Mouse (Mus musculus): Measurements from ENCODE around the gene Vwf. TPM values are rescaled to one million over a fixed set of nuclear protein-coding genes. Genes with fewer than 3 reads are reported as not detected.
A peak's percentile ranks its signal among the peaks of the same experiment; 100 is the strongest.

The Vwf gene
- polyA plus RNA-seq, 1 experiment, result 3.2 TPM

DNA sequence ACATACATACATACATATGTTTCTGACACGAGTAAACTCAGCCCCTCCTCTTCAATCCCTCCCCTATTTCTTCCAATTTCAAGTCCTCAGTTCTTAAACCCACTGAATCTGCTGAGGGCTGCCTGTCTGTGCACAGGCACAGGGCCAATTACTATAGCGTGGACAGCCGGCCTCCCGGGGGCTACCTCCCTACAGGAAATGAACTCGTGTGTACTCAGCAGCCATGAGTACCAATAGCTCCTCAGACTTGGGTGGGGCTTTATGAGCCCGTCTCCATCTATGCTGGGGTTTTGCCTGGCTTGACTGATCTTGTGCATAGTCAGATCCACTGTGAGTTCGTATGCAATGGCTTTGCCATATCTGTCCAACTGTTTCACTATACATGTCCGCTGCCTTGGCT, 7.2 kb upstream of the Vwf start:
- H3K4me3 ChIP-seq (ENCODE audit: low read depth, low read length), result no peak overlapping the region
- TF ChIP-seq CTCF (IDR thresholded peaks at IDR 0.05; ENCODE audit: low read depth, low read length), result no peak
- no peak for TF ChIP-seq POLR2A (IDR thresholded peaks at IDR 0.05; ENCODE audit: insufficient read depth, low read length)
- no peak for TF ChIP-seq EP300 (IDR thresholded peaks at IDR 0.05; ENCODE audit: insufficient read depth, low read depth, low read length)
- peaks cover 4% of the 10 kb centered on the region for H3K4me1 ChIP-seq (ENCODE audit: control insufficient read depth, insufficient read depth, low read length)
- H3K9ac ChIP-seq (ENCODE audit: low read depth, poor library complexity, severe bottlenecking), result no peak overlapping the region
- H3K36me3 ChIP-seq (ENCODE audit: control insufficient read depth, insufficient read depth, low read length, poor library complexity, severe bottlenecking), result no peaks in the 10 kb centered on the region
- H3K27ac ChIP-seq (ENCODE audit: insufficient read depth, low read length), result no peak overlapping the region
- no peaks in the 10 kb centered on the region for H3K27me3 ChIP-seq (ENCODE audit: control insufficient read depth, insufficient read depth, low read length, poor library complexity, severe bottlenecking)
- H3K9me3 ChIP-seq (replicated peaks; ENCODE audit: control insufficient read depth, insufficient read depth, low read length, poor library complexity, severe bottlenecking), result no peaks in the 10 kb centered on the region

DNA sequence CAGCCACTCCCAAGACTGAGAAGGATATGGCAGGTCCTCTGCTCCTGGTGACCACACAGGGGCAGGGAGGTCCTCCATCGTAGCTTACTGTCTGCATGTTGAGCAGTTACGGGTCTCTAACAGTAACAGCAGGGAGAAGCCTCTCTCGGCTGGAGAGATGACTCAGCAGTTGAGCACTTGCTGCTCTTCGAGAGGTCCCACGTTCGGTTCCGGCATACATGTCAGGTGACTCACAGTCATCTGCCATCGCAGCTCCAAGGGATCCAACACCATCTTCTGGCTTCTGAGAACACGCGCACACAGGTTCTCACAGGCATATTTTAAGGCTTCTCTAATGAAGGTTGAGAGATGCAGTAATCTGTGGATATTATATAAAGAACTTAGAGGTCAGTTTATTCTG, 6.4 kb upstream of the Vwf start:
- Histone ChIP-seq H3K27me3 (ENCODE audit: control insufficient read depth, insufficient read depth, low read length, poor library complexity, severe bottlenecking) (no peaks in the 10 kb centered on the region), H3K4me1 (ENCODE audit: control insufficient read depth, insufficient read depth, low read length) (peaks cover 4% of the 10 kb centered on the region), H3K4me3 (ENCODE audit: low read depth, low read length) (no peak overlapping the region), H3K9ac (ENCODE audit: low read depth, poor library complexity, severe bottlenecking) (no peak overlapping the region), H3K36me3 (ENCODE audit: control insufficient read depth, insufficient read depth, low read length, poor library complexity, severe bottlenecking) (no peaks in the 10 kb centered on the region), H3K27ac (ENCODE audit: insufficient read depth, low read length) (no peak overlapping the region), H3K9me3 (replicated peaks; ENCODE audit: control insufficient read depth, insufficient read depth, low read length, poor library complexity, severe bottlenecking) (no peaks in the 10 kb centered on the region)
- TF ChIP-seq POLR2A (IDR thresholded peaks at IDR 0.05; ENCODE audit: insufficient read depth, low read length) (no peak), EP300 (IDR thresholded peaks at IDR 0.05; ENCODE audit: insufficient read depth, low read depth, low read length) (peak; percentile 45; the same call in 1 of the 2 replicates)

DNA sequence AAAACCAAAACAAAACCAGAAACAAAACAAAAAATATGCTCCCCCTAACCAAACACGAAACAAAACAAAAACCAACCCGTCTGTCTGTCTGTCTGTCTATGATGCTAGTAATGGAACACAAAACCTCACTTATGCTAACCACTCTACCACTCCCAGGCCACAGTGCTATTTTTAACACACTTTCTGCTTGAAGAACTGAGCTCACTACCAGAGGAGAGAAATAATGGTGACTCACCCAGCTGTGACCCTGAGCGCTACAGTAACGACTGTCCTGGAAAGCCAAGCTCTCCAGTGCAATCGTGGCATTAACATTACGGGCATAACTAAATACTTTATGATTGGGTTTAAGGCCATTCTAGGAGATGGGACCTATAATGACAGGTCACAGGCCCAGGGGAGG, 5.7 kb upstream of the Vwf start:
- H3K4me3 ChIP-seq (ENCODE audit: low read depth, low read length), result no peak overlapping the region
- TF ChIP-seq POLR2A (IDR thresholded peaks at IDR 0.05; ENCODE audit: insufficient read depth, low read length), result no peak
- TF ChIP-seq EP300 (IDR thresholded peaks at IDR 0.05; ENCODE audit: insufficient read depth, low read depth, low read length), result no peak
- no peak for TF ChIP-seq CTCF (IDR thresholded peaks at IDR 0.05; ENCODE audit: low read depth, low read length)
- no peaks in the 10 kb centered on the region for H3K9me3 ChIP-seq (replicated peaks; ENCODE audit: control insufficient read depth, insufficient read depth, low read length, poor library complexity, severe bottlenecking)
- H3K36me3 ChIP-seq (ENCODE audit: control insufficient read depth, insufficient read depth, low read length, poor library complexity, severe bottlenecking), result no peaks in the 10 kb centered on the region
- no peaks in the 10 kb centered on the region for H3K27me3 ChIP-seq (ENCODE audit: control insufficient read depth, insufficient read depth, low read length, poor library complexity, severe bottlenecking)
- H3K4me1 ChIP-seq (ENCODE audit: control insufficient read depth, insufficient read depth, low read length), result peaks cover 4% of the 10 kb centered on the region
- no peak overlapping the region for H3K9ac ChIP-seq (ENCODE audit: low read depth, poor library complexity, severe bottlenecking)
- no peak overlapping the region for H3K27ac ChIP-seq (ENCODE audit: insufficient read depth, low read length)

DNA sequence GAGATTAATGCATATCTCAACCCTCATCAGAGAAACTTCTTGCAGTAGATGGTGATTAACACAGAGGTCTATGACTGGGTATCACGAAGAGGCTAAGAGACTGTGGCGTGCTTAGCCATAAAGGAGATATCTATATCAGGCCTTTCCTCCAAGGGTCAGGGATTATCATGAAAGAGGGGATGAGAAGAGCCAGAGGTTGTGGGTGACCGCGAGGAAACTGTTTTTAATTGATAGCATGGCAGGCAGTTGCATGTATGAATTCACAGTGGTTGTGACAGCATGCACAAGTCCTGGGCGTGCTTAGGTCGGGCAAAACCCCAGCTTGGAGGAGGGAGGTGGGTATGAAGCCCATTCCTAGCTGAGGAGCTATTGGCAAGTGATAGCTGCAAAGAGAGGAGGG, 5.3 kb upstream of the Vwf start:
- TF ChIP-seq EP300 (IDR thresholded peaks at IDR 0.05; ENCODE audit: insufficient read depth, low read depth, low read length) (no peak), CTCF (IDR thresholded peaks at IDR 0.05; ENCODE audit: low read depth, low read length) (no peak), POLR2A (IDR thresholded peaks at IDR 0.05; ENCODE audit: insufficient read depth, low read length) (no peak)
- Histone ChIP-seq H3K27me3 (ENCODE audit: control insufficient read depth, insufficient read depth, low read length, poor library complexity, severe bottlenecking) (no peaks in the 10 kb centered on the region), H3K27ac (ENCODE audit: insufficient read depth, low read length) (no peak overlapping the region), H3K9me3 (replicated peaks; ENCODE audit: control insufficient read depth, insufficient read depth, low read length, poor library complexity, severe bottlenecking) (no peaks in the 10 kb centered on the region), H3K4me3 (ENCODE audit: low read depth, low read length) (no peak overlapping the region), H3K9ac (ENCODE audit: low read depth, poor library complexity, severe bottlenecking) (no peak overlapping the region), H3K36me3 (ENCODE audit: control insufficient read depth, insufficient read depth, low read length, poor library complexity, severe bottlenecking) (no peaks in the 10 kb centered on the region), H3K4me1 (ENCODE audit: control insufficient read depth, insufficient read depth, low read length) (peaks cover 4% of the 10 kb centered on the region)

DNA sequence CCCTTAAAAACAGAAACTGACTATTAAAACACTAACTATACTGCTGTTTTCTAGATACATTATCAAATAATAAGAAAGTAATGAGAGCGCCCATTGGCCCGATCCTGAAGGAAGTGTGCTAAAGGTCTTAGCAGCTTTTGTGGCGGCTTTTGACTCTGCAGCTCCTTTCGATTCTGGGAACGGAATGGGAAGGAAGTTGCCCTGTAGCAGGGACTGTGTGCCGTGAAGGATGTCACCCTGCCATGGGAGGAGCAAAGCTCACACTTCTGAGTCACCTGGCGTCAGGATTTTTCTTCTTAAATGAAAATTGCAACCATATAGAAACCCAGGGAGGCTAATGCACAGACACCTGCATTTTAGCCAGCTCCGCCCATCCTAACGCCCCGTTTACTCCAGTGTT, 1.8 kb downstream of the Vwf start:
- Histone ChIP-seq H3K9ac (ENCODE audit: low read depth, poor library complexity, severe bottlenecking) (no peak overlapping the region), H3K9me3 (replicated peaks; ENCODE audit: control insufficient read depth, insufficient read depth, low read length, poor library complexity, severe bottlenecking) (no peaks in the 10 kb centered on the region), H3K27me3 (ENCODE audit: control insufficient read depth, insufficient read depth, low read length, poor library complexity, severe bottlenecking) (no peaks in the 10 kb centered on the region), H3K4me1 (ENCODE audit: control insufficient read depth, insufficient read depth, low read length) (no peaks in the 10 kb centered on the region), H3K36me3 (ENCODE audit: control insufficient read depth, insufficient read depth, low read length, poor library complexity, severe bottlenecking) (no peaks in the 10 kb centered on the region), H3K27ac (ENCODE audit: insufficient read depth, low read length) (no peak overlapping the region), H3K4me3 (ENCODE audit: low read depth, low read length) (no peak overlapping the region)
- no peak for TF ChIP-seq POLR2A (IDR thresholded peaks at IDR 0.05; ENCODE audit: insufficient read depth, low read length)
- TF ChIP-seq CTCF (IDR thresholded peaks at IDR 0.05; ENCODE audit: low read depth, low read length), result no peak
- no peak for TF ChIP-seq EP300 (IDR thresholded peaks at IDR 0.05; ENCODE audit: insufficient read depth, low read depth, low read length)

DNA sequence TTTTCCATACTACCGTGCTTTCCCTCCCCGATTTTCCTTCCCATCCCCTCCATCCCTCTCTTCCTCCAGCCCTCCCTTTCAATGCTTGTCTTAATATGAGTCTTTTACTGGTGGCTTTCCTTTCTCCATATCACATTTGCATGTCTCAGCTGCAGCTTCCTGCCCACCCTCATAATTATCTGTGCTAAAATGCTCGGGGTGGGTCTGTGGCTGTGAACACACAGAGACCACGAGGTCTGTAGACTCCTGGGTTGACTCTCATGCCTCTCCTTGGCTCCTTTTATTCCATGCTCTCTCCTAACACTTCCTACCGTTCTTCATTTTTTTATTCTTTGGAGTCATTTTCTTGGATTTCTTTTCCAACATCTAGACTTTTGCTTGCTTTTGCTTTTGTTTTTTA, 3.6 kb downstream of the Vwf start:
- no peaks in the 10 kb centered on the region for H3K9me3 ChIP-seq (replicated peaks; ENCODE audit: control insufficient read depth, insufficient read depth, low read length, poor library complexity, severe bottlenecking)
- H3K9ac ChIP-seq (ENCODE audit: low read depth, poor library complexity, severe bottlenecking), result no peak overlapping the region
- H3K4me3 ChIP-seq (ENCODE audit: low read depth, low read length), result no peak overlapping the region
- TF ChIP-seq EP300 (IDR thresholded peaks at IDR 0.05; ENCODE audit: insufficient read depth, low read depth, low read length) (no peak), CTCF (IDR thresholded peaks at IDR 0.05; ENCODE audit: low read depth, low read length) (no peak), POLR2A (IDR thresholded peaks at IDR 0.05; ENCODE audit: insufficient read depth, low read length) (no peak)
- no peaks in the 10 kb centered on the region for H3K27me3 ChIP-seq (ENCODE audit: control insufficient read depth, insufficient read depth, low read length, poor library complexity, severe bottlenecking)
- no peak overlapping the region for H3K27ac ChIP-seq (ENCODE audit: insufficient read depth, low read length)
- H3K4me1 ChIP-seq (ENCODE audit: control insufficient read depth, insufficient read depth, low read length), result no peaks in the 10 kb centered on the region
- H3K36me3 ChIP-seq (ENCODE audit: control insufficient read depth, insufficient read depth, low read length, poor library complexity, severe bottlenecking), result no peaks in the 10 kb centered on the region

All from ES-Bruce4 (cell line).